Mouse (Mus musculus) mature B cell (primary cell): ENCODE results near the gene Vangl2.

Experiments
- in situ Hi-C: fragments of 300-500 bp; cut with MboI; formaldehyde crosslinking; loops from 2 replicates; pipeline ENCODE4 v1.14.3; 2019

The Vangl2 gene

DNA sequence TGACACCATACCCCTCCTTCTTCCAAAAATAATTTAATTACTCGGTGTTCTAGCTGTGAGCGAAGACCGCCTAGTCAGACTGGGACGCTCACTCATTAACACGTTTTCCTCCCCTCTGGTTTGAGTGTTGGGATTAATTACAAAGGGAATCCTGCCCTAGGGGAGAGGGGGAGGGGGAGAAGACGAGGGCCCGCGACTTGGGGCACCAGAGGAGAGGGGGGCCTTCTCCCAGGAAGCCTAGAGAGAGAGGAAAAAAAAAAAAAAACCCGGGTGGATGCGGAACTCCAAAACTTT lies 488 bp downstream of the Vangl2 start:
- in situ Hi-C loops = no loop called here

DNA sequence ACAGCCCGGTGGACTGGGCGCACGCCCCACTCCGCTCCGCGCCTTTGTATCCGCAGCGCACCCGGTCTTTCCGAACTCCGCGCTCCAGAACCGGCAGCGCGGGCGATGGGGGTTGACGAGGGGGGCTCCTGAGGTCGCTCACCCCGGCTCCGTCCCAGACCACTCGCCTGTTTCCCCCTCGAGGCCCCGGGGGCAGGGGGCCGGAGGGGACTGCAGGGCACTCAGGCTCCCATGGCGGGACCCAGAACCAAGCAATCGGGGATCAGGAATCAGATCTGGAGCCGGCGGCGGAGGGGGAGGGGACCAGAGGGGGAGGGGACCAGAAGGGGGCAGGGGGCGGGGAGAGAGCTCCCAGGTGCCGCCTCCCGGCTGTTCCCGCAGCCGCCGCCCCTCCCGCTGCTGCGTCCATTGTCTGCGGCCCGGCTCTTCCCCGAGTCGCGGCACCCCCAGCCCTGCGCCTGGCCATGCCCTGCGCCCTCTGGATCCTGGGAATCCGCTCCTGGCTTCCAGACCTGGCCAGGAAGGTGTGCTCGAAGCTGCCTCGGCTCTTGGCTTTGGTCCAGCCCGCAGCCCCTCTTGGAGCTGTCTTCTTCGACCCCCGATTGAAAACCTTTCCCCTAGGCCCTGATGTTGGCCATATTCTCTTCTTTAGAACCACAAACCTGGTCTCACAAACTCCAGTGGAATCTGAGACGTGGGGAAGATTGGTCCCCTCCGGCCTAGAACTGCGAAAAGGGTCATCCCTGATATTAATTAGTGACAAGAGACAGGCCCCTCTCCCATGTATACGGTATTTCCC lies 1.0 kb downstream of the Vangl2 start:
- in situ Hi-C loops = no loop called here

DNA sequence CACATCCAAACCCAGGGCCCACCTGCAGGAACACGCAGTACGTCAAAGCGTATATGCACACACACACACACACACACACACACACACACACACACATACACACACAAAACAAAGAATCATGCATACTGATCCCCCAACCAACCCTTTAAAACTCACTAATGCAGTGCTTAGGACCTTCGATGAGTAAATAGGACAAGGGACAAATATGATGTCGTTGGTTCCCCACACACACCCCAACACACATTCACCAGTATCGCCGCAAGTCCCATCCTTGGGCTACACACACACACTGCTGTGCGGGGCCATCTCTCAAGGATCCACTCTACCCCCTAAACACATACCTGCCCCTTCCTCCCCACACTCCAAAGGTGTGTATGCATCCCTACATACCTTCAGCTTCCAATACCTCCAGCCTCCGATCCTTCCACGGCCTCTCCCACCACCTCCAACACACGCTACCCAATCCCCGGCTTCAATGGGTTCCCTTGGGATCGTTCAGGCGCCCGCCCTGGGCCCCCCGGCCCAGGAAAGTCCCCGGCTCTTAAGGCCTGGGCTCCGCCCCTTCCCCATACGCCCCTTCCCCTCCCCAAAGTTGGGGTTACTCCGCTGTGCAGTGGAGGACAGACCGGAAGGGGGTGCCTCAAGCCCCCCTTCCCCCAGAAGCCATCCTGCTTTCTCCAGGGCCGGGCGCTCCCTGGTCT lies 1.9 kb downstream of the Vangl2 start:
- in situ Hi-C loops = no loop called here

DNA sequence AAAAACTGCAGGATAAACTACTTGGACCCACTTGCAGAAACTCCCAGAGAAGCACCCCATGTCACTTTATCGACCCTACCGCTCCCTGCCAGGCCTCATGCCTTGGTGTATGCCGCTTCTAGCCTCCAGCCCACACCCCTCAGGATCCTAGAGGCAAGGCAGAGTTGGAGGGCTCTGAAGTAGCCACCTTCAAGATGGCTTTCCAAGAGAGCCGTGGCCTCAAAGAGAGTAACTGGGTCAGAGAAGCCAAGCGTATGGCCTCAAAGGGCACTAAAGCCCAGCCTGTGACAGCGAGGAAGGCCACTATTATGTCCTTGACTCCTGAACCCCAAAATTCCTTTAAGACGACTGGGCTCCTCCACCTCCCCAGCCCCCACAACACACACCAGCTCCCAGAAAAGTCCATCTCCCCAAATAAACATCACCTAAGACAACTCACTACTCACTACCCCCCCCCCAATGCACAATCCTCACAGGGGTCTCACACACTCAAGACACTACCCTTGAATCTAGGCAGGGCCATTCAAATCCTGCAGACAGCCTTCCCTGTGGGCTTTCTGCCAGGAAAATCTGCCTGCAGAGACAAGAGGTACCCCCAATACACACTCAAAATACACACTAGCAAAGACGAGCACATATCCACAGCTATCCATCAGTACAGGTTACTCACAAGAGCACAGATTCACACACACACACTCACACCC lies 2.9 kb downstream of the Vangl2 start:
- in situ Hi-C loops = no loop called here

DNA sequence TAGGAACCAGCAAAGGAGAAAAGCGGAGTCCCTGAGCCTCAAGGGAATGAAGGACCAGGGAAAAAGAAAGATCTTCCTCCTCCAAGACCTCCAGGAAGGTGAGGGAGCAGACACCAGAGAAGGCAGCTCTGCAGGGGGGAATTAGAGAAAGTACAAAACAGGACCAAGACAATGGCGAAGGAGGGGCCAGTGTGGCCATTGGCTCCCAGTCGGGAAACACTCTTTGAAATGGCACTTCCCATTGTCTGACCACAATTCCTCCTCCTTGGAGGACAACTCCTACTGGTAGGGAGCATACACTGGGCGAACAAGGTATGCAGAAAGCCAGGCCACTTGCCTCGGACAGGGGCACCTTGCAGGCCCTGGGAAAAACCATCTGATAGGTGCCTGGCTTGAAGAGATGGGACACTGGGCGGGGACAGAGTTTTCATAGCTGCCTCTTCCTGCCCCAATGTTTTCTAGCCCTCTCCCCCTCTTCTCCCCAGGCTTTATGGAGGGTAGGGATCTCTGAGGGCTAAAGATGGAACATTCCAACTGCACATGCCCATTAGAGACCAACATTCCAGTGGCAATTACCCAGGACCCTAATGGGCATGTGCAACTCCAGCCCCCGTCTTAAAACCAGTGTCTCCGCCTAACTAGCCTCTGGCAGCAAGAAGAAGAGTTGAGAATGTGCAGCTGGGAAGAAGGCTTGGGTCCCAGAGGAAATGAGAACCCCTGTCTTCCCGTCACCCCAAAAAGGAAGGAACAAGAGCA lies 3.9 kb downstream of the Vangl2 start:
- in situ Hi-C loops = no loop called here

DNA sequence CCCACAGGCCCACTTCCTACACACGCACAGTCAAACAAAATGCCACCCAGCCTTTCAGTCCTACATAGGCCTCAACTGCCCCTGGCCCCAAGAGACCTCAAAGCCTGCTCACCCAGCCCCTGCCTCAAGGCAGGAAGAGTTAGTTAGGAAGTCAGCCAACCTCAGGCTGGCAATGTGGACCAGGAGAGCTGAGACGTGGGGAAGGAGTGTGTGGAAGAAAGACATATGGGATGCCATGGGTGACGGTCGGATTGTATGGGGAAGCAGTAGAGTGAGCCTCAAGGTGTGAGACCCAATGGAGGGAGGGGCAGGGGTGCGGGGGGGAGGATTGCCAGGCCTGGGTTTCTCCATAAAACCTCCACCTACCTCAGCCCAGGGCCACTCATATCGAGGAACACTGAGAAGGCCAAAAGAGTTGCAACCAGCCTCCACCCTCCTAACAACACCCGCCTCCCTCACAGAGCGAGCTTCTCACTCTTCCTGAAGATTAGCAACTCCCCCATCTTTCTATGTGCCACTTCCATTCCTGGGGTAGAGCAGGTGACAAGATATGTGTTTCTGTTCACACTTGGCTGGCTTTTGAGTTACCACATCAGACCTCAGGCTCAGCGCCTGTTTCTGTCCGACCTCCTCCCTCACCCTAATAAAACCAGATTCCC lies 8.3 kb downstream of the Vangl2 start:
- in situ Hi-C loops = no loop called here

DNA sequence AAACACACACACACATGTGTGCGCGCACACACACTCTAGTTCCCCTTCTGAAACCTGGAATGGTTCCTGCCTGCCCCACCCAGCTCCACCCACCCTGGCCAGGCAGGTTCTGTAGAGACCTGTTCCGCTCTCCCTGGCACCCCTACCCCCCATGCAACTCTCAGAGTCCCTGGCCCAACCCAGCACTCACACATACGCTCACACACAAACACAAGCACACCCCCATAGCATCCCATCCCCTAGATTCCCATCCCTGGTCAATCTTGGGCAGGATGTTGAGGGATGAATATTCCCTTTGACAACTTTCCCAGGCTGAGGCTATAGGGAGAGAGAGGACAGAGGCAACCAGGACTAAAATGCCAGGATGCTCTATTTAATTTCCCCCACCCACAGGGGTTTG lies 8.9 kb downstream of the Vangl2 start:
- in situ Hi-C loops = no loop called here

DNA sequence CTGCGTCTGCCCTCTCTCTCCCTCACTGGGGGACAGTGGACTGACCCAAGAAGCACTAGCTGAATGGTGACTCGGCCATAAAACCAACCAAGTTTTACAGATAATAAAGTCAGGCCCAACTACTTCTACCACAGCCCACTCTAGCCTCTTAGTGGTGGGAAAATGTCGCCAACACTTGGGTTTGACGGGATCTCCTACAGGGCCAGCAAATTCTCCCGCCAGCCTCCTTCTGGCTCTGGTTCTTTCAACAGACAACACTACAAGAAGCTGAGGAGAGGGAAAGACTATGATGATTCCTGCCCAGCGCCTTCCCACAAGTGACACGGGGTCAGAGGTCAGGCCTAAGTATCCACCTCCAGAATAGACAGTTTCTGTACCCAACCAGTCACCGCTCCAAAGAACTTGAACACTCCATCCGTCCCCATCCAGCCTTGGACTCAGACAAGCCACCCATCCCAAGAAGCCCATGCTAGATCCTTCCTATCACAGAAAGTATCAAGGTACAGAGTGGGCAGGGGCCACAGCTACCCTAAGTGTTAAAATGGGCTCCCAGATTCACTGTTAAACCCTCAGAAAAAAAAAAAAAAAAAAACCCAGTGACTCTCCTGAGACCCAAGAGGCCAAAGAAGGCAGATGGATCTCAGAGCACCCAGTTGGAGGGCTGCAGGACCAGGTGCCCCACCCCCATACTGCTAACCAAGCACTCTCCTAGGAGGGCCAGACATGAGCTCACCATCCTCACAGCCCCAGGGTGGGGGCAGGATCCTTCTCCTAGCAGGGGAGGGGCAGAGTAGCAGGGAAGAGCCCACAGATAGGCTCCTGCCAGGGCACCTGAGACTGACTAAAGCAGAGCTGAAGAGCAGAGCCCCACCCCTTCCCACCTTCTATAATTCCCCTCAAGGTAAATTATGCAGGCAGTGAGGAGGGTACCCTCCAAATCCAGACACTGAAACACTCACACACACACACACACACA lies 9.6 kb downstream of the Vangl2 start:
- in situ Hi-C loops = no loop called here

DNA sequence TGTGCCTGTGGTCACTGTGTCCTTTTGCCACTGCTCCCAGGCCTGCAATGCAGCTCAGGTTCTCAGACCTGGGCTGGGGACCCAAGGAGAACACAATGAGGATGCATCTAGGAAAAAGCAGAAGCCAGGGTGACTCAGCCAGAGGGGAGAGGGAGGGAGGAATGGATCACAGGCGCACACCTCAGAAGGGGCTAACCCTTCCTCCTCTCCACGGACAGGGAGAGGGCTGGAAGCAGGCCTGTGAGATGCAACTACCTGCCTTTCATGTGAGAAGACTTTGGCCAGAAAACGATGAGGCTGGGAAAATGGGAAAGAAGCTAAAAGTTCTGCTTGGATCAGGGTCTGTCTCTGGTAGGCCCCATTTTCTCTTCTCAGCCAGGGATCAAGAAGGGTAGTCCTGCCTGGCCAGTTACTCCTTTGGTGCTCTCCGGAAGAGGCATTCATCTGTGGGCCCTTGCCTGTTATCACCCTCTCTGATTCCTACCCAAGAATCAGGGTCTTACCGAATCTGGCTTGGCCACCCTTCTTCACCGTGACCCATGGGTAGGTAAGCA lies 10.7 kb downstream of the Vangl2 start:
- in situ Hi-C loops = no loop called here

DNA sequence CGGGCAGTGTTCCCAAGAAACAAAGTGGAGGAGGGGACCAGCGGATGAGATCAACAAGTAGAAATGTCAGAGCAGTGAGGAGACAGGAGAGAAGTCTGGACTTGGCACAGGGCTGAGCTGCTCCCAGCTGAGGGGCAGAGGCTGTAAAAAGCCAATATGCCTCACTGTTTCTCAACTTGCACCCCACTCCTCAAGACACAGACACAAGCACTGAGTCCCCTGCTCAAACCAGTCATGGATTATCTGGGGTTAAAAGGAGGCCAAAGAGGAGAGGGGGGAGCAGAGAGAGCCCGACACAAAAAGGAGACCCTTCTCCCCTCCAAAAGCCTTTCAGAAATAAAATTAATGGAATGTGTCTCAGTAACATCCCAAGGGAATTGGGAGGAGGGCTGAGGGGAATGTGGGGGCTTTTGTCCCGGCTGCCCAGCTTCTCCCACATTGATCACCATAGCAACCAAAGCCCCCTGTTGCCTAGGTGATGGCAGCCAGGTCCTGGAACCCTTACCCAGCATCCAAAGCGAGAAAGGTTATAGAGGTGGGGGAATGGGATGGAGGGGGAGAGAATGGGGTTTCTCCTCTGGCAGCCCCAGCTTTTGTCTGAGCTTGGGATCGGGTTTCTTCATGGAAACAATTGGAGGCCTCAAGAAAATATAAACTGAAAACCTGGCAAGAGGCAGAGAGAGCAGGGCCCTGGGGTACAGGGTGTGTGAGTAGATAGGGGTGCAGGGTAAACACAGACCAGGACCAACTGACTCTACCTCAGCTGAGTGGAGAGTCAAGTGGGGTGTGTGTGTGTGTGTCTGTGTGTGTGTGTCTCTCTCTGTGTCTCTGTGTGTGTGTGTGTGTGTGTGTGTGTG lies 11.4 kb downstream of the Vangl2 start:
- in situ Hi-C loops = no loop called here

DNA sequence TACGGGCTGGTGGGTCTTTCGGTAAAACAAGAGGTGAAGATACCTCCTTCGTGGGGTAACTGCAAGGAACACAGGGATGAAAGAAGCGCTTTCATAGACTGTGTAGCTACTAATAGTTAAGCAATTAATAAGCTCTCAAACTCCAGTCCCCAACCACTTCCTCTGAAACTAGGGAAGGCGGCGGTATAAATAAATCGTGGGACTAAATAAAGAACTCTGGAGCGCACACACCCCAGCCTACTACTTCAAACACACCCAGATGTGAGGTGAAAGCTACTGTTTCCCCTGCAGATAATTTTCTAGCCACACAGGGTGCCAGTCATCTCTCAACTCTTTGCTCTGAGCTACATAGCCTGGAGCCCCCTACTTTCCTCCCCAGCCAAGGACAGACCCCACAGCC lies 12.2 kb downstream of the Vangl2 start:
- in situ Hi-C loops = no loop called here

DNA sequence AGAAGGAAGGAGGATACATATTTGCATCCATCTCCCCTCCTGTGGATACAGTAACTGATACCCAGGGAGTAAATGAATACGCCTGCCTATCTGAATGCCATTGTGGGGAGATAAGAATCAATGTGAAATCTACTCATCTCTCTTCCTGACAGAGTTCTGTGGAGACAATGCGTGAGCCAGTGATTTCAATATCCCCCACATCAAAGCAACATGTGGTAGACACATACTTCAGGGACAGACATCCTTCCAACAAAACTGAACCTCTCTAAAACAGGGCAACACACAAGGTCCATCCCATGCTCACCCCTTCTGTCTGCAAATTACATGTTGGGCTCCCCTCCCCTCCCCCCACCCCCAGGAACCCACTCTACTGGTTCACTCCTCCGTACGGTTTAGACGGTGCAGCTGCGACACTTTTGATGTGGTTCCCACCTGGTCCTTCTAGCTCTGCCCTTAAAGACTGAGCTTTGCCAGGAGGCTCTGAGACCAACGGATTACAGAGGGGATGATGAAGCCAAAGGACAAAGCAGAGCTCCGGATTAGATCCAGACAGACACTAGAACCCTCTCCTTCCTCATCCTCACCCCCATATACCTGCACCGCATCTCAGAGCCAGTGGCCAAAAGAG lies 12.8 kb downstream of the Vangl2 start:
- in situ Hi-C loops = no loop called here

DNA sequence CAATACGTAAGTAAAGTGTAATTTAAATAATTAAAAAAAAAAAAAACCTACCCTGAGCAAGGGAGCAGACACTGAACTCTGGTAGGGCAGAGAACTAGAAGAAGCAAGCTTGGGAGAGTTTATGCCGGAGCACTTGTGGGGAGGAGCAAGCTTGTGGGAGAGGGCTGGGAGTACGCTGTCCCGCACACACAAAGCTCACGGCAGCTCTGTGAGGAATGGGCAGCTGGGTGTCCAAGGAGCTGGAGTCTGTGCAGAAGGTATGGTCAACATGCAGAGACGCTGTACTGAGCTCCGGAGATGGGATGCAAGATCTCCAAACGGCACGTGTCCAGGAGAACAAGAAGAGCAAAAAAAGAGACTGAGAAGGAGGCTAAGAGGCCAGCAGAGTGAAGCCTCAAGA lies 13.5 kb downstream of the Vangl2 start:
- in situ Hi-C loops = no loop called here

DNA sequence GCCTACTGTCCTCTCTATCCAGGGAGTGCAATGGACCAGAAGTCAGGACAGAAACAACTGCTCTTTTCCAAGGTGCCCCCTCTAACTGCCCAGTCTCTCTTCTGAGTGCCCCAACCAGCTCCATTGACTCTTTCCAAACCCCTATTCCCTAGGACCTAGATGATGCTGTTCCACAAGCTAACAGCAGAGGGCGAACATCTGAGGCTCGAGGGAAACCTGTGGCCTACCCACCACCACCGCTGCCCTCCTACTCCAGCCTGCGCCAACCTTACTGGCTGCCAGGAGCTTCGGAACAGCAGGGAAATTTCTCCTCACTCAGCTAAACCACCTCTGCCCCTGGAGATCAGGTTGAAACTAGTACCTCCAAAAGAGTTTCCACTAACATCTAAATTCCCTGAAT lies 16.2 kb downstream of the Vangl2 start:
- in situ Hi-C loops = no loop called here

DNA sequence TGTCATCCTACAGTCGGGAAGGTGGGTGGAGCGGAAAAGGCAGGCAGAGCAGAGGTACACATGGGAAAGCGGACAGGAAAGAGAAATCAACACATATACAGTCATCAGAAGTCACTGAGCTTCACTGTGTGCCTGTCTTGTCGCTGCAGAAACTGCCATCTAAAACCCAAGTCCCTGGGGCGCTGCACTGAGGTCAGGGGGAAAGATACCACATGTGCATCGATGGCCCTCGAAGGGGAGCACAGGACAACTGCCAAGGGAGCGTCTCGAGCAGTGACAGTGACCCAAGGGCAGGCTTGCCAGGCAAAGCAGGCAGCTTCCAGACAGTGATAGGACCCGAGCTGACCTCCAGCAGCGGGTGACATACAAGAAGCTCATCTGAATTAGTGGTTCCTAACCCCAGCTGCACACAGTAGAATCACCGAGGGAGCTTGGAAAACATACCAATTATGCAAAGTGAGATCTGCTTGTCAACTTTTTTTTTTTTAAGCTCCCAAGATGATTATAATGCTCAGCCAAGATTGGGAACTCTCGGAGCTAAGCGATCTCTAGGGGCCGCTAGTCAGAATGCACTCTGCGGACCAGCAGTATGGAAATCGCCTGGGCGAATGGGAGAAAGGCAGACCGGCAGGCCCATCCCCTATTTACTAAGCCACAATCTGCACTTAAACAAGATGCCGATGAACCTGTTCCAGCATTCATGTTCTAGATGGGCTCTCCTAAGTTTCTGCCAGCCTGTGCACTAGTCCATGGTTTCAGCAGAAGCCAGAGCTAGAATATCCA lies 18.0 kb downstream of the Vangl2 start:
- in situ Hi-C loops = no loop called here

DNA sequence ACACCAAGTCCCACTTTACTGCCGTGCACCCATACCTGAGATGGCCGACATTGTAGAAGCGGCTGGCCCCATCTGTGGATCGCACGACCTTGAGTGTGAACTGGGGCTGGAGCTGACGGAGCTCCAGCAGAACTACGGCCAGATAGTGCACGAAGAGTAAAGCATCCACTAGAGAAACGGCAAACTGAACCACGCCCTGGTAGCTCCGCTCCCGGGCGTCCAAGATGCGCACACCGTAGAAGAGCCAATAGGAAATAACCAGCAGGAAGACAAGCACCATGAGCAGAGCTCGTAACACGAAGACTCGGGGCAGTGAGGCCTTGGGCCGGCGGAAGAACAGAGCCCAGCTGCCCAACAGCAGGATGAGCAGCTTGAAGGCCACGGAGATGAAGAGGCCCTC lies 18.8 kb downstream of the Vangl2 start:
- in situ Hi-C loops = no loop called here

DNA sequence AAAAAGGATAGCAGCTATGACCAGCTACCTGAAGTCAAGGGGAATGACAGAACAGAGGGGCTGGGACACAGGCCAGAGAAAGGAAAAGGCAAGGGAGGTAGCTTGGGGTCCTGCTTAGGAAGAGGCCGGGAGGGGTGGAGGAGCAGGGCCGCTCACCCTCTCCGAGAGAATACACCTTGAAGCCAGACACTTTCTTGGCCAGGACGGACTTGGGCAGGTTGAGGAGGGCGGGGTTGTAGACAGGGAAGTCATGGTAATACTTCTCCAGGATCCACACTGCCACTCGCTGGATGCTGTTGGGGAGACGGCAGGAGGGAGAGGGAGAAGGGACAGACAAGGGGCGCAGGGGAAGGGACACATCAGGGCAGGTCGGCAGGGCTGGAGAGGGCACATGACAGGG lies 19.9 kb downstream of the Vangl2 start:
- in situ Hi-C loops = no loop called here

DNA sequence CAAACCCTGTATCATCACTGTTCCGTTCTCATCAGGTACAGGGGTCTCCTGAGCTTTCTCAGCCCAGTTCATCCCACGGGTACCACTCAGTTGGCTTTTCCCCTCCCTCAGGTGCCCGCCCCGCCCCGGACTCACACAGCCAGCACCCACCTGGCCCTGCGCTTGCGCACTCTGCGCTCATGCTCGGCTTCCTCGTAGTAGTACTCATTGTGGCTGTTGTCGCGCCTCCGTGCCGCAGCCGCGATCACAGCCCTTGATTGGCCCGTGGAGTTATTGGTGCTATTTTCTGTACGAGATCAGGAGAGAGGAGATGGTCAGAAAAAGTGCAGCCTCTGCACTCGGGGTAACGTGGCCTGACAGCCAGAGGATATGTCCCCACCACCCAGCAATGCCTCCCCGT lies 20.5 kb downstream of the Vangl2 start:
- in situ Hi-C loops = no loop called here
